Mouse (Mus musculus) A20 (cell line): ENCODE measurements around the gene Abcb8.

Source experiments
- DNase-seq: peaks from one replicate; pipeline ENCODE4 v3.0.0-alpha.2; 2011; ENCODE audit warnings: low read depth, low spot score

Abcb8 gene

DNA sequence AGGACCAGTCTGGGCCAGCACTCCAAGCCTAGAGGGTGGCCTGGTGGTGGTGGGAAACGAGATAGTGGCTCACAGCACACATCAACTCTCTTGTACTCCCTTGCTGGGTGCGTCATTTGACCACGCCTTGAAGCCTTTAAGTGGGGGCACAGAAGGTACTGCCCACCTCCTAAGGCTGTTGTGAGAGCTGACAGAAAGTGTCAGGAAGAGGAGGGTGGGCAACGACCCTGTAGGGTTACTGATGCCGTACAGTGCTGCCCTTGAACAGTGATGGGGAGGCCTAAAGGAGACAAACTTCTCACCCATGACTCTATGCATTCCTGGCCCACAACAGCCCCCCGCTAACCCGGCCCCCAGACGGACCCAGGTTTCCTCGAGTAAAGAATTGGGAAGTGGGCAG lies 27.0 kb upstream of the Abcb8 start:
- DNase-seq, result no peak

DNA sequence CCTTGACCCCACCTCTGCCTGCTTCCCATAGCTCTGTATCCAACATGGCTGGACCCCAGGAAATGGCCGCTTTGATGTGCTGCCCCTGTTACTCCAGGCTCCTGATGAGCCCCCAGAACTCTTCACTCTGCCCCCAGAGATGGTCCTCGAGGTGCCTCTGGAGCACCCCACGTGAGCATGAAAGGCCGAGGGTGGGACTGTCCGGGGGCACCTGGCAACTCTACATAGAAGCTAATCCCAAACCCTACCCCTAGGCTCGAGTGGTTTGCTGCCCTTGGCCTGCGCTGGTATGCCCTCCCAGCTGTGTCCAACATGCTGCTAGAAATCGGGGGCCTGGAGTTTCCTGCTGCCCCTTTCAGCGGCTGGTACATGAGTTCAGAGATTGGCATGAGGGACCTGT lies 23.7 kb upstream of the Abcb8 start:
- DNase-seq, result no peak

DNA sequence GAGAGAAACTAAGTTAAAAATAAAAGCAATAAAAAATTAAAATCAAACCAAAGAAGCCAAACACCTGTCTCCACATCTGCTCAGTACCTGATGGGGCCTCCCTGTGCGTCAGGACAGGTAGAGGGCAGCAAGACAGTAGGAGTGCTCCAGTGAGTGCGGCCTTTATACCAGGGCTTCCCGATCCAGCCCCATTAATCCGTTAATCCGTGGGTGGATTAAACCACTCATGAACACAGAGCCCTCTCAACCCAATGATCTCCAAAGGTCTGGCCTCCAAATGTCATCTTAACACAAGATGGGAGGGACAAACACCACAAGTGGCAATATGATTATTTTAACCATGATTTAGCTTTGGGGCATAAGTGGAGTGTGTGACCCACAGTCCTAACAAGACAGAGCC lies 19.7 kb upstream of the Abcb8 start:
- DNase-seq, result no peak

DNA sequence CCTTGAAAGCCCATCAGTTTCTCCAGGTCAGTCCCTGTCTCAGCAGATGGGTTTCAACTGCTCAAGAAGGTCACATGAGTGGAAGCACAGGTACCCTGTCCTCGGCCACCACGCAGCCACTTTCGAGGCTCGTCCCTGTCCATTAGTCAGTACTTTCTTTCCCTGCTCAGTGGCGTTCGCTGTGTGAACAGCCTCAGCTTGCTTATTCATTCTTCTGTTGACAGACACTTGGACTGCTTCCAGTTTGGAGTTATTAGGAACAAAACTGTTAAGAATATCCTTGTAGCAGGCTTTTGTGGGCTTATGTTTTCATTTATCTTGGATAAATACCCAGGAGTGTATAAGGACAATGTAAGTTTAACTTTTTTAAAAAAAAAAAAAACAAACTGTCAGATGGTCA lies 19.2 kb upstream of the Abcb8 start:
- DNase-seq, result no peak

DNA sequence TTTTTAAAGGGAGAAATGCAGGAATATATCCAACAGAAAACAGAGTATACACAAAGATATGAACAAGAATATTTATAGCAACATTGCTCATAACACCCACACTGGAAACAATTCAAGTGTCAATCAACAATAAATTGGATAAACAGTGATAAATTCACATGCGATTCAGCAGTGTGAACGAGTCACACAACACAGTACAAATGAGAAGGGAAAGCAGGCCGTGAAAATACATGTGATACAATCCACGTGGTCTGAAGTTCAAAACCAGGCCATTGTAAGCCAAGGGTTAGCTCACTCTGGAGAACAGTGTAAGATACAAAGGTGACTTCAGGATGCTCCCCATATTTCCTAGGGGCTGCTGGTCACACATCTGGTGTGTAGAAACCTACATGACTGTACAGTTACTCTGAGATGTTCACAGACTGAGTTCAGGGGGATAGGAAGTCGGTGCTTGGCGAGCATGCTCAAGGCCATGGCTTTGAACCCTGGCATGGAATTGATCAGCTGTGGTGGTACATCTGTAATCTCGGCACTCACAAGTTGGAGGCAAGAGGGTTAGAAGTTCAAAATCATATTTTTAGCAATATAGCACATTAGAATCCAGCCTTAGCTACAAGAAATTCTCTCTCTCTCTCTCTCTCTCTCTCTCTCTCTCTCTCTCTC lies 18.7 kb upstream of the Abcb8 start:
- DNase-seq, result no peak

DNA sequence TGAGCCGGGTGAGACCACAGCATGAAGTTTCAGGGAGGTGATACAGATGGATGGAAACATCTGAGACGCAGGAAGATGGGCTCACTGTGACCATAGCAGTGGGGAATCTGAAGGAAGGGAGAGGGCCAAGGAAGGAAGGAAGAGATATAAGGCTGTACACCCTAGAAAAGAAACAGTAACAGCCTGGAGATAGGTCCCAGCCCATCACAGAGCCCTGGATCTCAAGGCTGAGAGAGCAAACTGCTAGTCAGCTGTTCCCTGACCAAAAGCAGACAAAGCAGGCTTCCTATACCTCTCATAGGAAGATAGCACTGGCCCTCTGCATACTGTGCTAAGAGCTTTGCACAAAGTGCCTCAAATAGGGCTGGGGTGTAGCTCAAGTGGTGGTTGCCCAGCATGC lies 14.8 kb upstream of the Abcb8 start:
- DNase-seq, result no peak

DNA sequence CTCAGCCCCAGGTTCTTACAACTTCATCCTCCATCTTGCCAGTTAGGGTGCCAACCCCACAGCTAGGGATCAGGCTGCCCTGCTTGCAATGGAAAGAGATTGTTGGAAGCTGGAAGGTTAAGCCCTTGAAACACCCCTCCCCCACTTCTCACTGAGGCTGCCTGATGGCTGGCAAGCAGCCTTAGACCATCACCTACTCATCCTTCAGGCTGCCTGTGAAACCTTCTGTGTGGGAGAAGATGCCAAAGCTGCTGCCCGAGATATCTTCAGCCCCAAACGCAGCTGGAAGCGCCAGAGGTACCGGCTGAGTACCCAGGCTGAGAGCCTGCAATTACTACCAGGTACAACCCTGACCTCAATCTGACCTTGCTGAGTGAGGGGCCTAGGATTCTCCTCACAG lies 14.0 kb upstream of the Abcb8 start:
- DNase-seq, result no peak

DNA sequence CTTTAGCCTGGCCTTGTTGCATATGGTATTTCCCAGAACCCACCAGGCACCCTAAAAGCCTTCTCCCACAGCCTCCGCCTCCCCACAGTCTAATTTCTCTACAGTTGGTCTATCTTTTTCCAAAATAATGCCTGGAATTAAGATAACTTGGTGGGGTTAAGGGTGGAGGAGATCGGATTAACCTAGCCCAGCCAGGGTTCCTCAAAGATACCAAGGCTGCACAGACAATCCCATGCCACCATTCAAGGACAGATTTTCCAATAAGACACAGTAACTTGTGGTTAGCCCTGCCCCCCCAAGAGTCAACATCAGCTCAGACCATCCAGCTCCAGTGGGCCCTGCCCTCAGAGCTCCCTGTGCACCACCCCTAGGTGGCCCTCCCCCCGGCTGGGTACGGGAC lies 13.0 kb upstream of the Abcb8 start:
- no peak for DNase-seq

DNA sequence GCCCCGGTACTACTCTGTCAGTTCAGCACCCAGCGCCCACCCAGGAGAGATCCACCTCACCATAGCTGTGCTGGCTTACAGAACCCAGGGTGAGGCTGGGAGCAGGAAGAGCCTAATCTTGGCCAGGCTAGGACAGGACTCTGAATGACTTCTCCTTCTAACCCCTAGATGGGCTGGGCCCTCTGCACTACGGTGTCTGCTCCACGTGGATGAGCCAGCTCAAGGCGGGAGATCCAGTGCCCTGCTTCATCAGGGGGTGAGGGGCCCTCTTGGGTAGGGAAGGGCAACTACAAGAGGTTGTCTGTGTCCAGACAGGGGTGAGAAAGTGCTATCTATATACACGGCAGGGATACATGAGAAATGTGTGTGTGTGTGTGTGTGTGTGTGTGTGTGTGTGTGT lies 12.0 kb upstream of the Abcb8 start:
- DNase-seq, result no peak

DNA sequence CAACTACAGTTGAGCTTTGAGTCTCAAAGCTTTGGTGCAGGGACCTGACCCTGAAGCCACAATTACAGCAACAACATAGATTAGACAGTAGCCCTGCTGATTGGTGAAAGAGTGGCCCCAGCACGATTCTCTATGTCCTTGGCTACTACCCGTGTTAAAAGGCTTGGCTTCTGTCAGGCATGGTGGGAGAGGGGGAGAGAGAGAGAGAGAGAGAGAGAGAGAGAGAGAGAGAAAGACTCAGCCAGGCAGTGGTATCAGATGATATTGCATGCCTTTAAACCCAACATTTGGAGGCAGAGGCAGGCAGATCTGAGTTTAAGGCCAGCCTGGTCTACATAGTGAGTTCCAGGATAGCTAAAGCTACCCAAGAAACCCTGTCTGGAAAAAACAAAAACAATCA lies 11.5 kb upstream of the Abcb8 start:
- DNase-seq, result no peak

DNA sequence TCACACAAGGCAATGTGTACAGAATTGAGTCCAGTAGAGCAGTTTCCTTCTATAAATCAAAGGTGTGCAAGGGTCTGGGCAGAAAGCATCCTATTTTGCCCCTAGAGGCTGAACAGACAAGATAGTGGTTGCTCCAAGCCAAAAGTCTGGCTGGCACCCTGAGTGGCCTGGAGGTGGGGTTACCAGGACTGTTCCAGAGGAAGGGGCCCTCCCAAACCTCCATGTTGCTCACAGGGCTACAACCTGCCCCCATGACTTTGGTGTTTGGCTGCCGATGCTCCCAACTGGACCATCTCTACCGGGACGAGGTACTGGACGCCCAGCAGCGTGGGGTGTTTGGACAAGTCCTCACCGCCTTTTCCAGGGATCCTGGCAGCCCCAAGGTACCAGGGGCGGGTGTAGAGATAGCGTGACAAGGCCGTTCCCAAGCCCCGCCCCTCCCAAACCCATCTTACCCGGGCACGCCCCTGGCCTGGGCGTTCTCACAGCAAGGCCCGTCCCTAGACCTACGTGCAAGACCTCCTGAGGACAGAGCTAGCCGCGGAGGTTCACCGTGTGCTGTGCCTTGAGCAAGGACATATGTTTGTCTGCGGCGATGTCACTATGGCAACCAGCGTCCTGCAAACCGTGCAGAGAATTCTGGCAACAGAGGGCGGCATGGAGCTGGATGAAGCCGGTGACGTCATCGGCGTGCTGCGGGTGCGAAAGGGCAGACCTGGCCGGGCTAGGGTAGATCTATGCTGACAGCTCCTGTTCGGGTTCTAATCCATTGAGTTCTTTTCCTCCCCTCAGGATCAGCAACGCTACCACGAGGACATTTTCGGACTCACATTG lies 10.2 kb upstream of the Abcb8 start:
- DNase-seq, result peak; percentile 96

DNA sequence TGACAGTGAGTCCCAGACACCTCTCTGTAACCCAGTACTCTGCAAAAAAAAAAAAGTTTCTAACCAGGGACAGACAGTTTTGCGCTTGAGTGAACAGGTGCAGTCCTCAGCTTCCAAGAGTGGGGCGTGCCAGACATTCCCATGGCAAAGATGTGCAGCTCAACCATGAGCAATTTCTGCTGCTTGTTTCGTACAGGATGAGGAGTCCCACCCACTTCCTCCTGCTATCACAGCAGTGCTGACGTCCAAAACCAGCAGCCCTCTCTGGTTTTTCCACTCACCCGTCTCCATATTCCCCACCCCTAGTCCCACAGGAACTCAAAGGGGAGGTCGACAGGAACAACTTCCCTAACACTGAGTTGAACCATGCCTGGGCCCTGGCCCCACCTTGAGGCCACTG lies 9.1 kb upstream of the Abcb8 start:
- no peak for DNase-seq

DNA sequence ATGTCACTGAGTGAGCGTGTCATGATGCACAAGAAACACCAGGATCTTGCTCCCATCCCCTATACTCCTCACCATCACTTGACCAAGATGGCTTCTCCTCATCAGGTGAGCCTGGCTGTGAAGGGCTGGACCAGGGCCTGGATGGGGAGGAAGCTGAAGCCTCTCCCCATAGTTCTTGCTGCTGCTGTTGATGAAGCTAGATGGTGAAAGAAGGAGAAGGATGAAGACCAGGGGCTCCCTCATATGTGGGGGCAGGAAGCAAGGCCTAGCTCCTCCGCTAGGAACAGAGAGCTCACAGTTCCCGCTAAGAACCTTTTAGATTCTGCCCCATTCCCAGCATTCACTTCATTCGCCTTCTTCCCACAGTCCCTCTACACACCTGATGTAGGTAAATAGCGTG lies 8.1 kb upstream of the Abcb8 start:
- no peak for DNase-seq

DNA sequence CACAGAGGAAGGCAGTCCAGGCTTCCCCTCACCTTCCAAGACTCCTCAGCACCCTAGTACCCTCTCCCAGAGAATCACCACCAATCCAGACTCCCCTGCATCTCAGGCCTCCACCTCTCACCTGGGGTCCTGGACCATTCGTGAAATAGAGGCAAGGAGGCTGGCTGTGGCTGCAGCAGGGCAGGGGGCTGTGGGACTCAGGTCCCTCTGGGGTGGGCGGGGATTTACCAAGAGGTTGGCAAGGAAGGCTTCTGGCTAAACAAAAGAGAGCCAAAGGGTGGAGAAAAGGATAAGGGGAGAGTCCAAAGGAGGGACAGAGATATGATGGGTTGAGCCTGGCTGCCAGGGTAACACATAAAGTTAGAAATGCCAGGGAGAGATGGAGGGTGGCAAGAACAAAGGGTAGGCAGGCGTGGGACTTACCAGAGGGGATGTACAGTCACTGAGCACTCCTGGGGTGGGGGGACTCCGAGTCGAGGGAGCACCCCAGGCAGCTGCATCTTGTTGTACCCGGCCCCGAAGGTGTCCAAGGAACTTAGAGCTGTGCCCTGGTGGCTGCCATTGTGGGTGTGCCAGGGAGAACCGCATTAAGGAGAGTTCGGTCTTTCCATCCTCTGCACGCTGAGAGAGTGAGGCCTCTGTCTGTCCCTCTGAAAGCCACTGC lies 7.4 kb upstream of the Abcb8 start:
- no peak for DNase-seq

DNA sequence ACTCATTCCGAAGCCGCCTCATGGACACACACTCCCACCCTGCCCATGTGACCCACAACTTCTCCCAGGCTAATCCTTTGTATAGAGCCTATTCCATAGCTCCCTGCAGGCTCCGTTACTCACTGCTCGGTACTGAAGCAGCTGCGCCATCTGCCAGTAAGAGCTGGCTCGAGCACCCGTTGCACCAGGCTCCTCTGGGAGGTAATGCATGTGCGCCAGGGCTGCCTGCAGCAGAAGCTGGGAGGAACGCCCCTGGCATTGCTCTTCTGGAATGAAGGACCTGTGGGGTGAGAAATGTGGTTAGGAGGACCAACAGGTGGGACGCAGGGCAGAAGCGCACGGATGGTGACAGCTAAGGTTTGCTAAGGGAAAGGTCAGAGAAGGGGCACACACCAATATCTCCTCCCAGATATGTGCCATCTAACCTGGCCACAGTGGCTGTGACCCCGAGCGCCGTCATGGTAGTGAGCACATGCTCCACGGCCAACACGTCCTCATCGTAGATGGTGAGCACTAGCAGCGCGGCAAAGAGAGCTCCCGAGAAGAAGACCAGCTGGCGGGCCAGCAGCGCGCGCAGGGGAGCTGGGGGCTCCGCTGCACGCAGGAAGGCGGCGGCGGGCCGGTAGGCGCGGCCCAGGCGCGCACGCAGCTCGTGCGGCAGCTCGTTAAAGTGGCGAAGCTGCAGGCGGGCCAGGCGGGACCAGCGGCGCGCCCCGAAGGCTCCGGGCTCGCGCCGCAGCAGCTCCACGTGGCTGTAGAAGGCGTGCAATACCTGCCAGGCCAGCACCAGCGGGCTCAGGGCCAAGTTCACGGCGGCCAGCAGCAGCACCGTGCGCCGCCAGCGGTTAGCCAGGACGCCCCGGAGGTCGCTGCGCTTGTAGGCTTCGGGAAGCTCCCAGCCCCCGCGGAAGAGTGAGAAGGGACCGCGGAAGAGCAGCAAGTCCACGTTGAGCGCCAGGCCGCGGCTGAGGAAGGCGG lies 5.9 kb upstream of the Abcb8 start:
- DNase-seq, result peak; percentile 84

DNA sequence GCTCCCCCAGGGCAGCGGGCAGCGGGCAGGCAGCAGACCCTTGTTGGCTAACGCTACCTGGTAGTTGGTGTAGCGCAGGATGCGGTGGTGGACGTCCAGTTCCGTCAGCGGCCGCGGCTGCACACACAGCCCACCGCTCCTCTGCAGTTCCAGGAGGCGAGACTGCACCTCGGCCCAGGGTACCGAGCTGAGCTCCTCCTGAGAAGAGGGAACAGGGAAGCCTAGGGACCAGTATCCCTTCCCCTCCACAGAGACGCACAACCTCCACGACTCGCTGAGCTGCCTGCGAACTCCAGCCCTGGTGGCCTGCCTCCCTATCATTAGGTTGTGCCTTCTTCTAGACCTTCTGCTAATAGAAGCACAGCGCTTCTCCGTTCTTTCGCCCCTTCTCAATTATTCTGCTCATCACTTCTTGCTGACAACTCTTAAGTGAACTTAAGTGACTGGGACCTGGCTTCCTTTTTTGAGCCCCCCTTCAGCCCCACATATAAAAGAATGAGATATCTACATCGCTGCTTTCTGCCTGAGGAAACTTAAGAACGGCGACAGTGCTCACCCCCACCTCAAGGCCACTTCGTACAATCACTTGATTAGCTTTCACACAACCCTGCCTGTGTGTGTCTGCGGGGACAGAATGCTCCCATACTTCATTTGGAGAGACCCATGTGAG lies 5.1 kb upstream of the Abcb8 start:
- no peak for DNase-seq

DNA sequence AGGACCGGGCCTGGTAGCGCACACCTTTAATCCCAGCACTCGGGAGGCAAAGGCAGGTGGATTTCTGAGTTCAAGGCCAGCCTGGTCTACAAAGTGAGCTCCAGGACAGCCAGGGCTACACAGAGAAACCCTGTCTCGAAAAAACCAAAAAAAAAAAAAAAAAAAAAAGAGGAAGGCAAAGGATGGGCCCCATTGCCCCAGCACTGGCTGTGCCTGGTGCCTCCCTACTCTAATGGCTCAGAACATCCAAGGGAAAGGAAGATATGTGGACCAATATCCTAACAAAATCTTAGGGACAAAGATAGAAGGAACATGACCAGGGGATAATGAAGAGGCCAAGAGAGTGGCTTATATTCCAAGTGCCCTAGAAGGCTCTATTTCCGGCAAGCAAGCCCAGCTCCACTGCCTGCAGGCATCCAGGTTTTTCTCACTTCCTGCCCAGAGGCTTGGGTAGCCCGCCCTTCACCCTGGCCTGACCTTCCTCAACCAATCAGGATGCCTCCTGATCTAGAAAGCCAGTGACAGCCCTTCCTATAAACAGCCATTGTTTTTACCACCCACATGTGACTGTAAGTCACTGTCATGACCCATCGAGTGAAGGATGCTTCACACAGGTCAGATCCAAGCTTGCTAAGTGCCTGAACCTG lies 4.3 kb upstream of the Abcb8 start:
- peak; percentile 91 for DNase-seq

DNA sequence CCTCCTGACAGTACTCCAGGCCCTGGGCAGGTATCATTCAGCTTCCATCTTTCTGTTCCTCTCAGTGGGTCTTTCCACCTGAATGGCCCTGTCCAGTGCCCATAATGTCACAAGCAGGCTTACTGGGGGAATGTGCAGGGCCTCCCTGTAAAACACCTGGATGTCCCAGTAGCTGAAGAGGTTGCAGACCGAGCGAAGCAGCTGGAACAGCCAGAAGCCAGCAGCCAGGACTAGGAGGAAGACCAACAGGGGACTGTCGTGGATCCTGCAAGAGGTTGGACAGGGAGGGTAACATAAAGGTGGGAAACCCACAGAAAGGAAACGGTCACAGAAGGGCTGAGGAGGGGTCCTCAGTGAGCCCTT lies 3.8 kb upstream of the Abcb8 start:
- DNase-seq, result no peak

DNA sequence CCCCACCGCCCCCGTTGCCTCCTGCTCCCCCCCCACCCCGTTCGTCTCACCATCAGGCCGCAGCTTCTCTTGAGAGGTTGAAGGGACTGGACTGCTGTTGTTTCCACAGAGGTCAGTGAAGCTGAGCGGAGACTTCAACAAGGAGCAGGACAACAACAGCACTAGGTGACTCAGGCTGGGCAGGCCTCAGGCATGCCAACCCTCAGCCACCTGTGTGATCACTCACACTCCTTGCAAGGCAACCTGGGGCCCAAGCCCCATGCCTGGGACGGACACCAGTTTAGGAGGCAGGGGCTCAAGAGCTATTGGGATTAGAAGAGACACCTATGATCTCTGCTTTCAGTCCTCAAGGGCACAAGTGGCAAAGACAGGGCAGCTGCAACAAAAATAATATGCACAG lies 1.6 kb upstream of the Abcb8 start, which contains the start of gene Atg9b:
Gene Atg9b, minus strand, starts transcription at position 280 of the 400 bp plus-strand sequence.
- DNase-seq, result no peak

DNA sequence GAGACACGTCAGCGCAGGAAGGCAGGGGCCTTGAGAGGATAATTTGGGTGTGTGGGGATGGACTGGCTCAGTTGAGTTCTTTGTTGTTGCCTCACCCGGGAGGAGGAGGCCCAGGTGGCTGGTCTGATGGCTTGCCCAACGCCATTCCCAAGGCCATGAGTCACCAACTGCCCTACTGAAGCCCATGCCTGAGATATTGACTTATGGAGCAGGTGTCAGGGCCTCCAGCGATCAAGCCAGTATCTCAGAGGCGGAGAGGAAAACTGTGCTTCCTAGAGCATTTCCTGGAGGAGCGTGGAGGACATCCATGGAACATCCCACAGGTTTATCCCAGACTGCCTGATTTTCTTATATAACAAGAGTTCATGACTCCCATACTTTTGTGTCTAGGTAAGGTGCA lies 739 bp upstream of the Abcb8 start:
- no peak for DNase-seq
